Mouse (Mus musculus) midbrain, postnatal 0 days (tissue): ENCODE data around the gene E130218I03Rik. TPM values are rescaled to one million over a fixed set of nuclear protein-coding genes. Genes with fewer than 3 reads are reported as not detected.

Experiments
- ATAC-seq: fragments of 200-750 bp; cut with Nextera tagmentation; 2 replicates; pipeline ENCODE4 v1.8.0; 2017; ENCODE audit warnings: moderate number of reproducible peaks, mild to moderate bottlenecking, moderate TSS enrichment, moderate library complexity; ENCODE audit not compliant: low FRiP score
- DNase-seq: peaks from one replicate; pipeline ENCODE4 v3.0.0-alpha.2; 2015; ENCODE audit warnings: low spot score
- H3K27ac ChIP-seq: fragments of 300-500 bp; sonication (generic); 2 replicates; pipeline ENCODE4 v1.5.1; 2014; ENCODE audit warnings: low read depth, mild to moderate bottlenecking, low read length, mixed read lengths
- H3K27me3 ChIP-seq: fragments of 300-500 bp; sonication (generic); 2 replicates; pipeline ENCODE4 v1.6.1; 2014; ENCODE audit warnings: low read length, control low read depth, mixed read lengths; ENCODE audit not compliant: insufficient read depth
- H3K36me3 ChIP-seq: fragments of 300-500 bp; sonication (generic); 2 replicates; pipeline ENCODE4 v1.6.1; 2014; ENCODE audit warnings: low read length, control low read depth, mixed read lengths; ENCODE audit not compliant: insufficient read depth
- H3K4me1 ChIP-seq: fragments of 300-500 bp; sonication (generic); 2 replicates; pipeline ENCODE4 v1.6.1; 2014; ENCODE audit warnings: mild to moderate bottlenecking, control low read depth, antibody characterized with exemption, low read length, mixed read lengths; ENCODE audit not compliant: insufficient read depth
- H3K4me2 ChIP-seq: fragments of 300-500 bp; sonication (generic); 2 replicates; pipeline ENCODE4 v1.6.1; 2014; ENCODE audit warnings: low read depth, mild to moderate bottlenecking, low read length, mixed read lengths; ENCODE audit not compliant: poor library complexity, severe bottlenecking
- H3K4me3 ChIP-seq: fragments of 300-500 bp; sonication (generic); 2 replicates; pipeline ENCODE4 v1.5.1; 2014; ENCODE audit warnings: low read depth, mild to moderate bottlenecking, low read length, moderate library complexity
- H3K9ac ChIP-seq: fragments of 300-500 bp; sonication (generic); replicated peaks from 2 replicates; pipeline ENCODE4 v1.6.1; 2014; ENCODE audit warnings: mild to moderate bottlenecking, low read length, moderate library complexity, mixed read lengths; ENCODE audit not compliant: poor library complexity, severe bottlenecking
- H3K9me3 ChIP-seq: fragments of 300-500 bp; sonication (generic); 2 replicates; pipeline ENCODE4 v1.6.1; 2016; ENCODE audit warnings: low read length, control low read depth
- CTCF ChIP-seq: IDR thresholded peaks from 2 replicates; pipeline ENCODE4 v1.5.1; 2016; ENCODE audit warnings: antibody characterized with exemption, mild to moderate bottlenecking
- WGBS: fragments of 180-500 bp; shearing (Covaris S2); extraction: QIAGEN DNeasy Blood & Tissue Kit; methylation state at CpG from one replicate; pipeline ENCODE4 v1.1.7; 2014; 5-methylcytosine and 5-hydroxymethylcytosine counted together
- polyA plus RNA-seq: library from polyadenylated mRNA; unstranded; fragments of >200 nt; fragmentation: Nextera tagmentation; extraction: Ambion mirVana; gene quantifications from 2 replicates; pipeline ENCODE4 v1.2.1, GENCODE M21; 2015
- total RNA-seq: library from RNA; depleted of rRNA; stranded (reverse); fragments of >200 nt; gene quantifications from 2 replicates; pipeline ENCODE4 v1.2.3, GENCODE M21; 2014

The E130218I03Rik gene
- total and polyA plus RNA-seq, 2 experiments from 2014 or later: 0.31 TPM; not detected in 1

GRCm38 (mm10) chr4:134253722-134254324 lies 10.4 kb downstream of the E130218I03Rik start, which contains the start of gene Grrp1:
Gene Grrp1 (minus strand): TSS chr4:134254106.
- DNase-seq (peak; percentile 13), ATAC-seq (no peak)
- Histone ChIP-seq H3K9me3 (no peaks in the 10 kb centered on the region), H3K4me1 (0 out of 2 replicates have a peak, but pooled peaks cover 7% of the 10 kb centered on the region), H3K4me3 (peak within 1 kb of the TSS; percentile 55), H3K27ac (no peak within 1 kb of the TSS), H3K36me3 (no peaks in the 10 kb centered on the region), H3K9ac (no peak within 1 kb of the TSS), H3K4me2 (peak within 1 kb of the TSS; percentile 77), H3K27me3 (peaks cover 30% of the 10 kb centered on the region)
- no peak for TF ChIP-seq CTCF
- 3% methylated on average over 13 of the region's 13 CpGs for WGBS

GRCm38 (mm10) chr4:134254835-134255234 lies 11.4 kb downstream of the E130218I03Rik start:
- H3K9ac ChIP-seq: no peak overlapping the region
- TF ChIP-seq CTCF: no peak
- peaks cover 30% of the 10 kb centered on the region for H3K27me3 ChIP-seq
- no peak for ATAC-seq
- H3K36me3 ChIP-seq: no peaks in the 10 kb centered on the region
- 35% methylated on average over 3 of the region's 3 CpGs for WGBS
- no peak overlapping the region for H3K4me2 ChIP-seq
- no peaks in the 10 kb centered on the region for H3K9me3 ChIP-seq
- H3K27ac ChIP-seq: no peak overlapping the region
- no peak for DNase-seq
- H3K4me1 ChIP-seq: 0 out of 2 replicates have a peak, but pooled peaks cover 7% of the 10 kb centered on the region
- no peak overlapping the region for H3K4me3 ChIP-seq

- WGBS: 21% methylated on average over 4 of the region's 4 CpGs
- Histone ChIP-seq H3K27me3 (peaks cover 26% of the 10 kb centered on the region), H3K27ac (no peak overlapping the region), H3K36me3 (no peaks in the 10 kb centered on the region), H3K9me3 (no peaks in the 10 kb centered on the region), H3K4me3 (no peak overlapping the region), H3K4me2 (no peak overlapping the region), H3K4me1 (0 out of 2 replicates have a peak, but pooled peaks cover 4% of the 10 kb centered on the region), H3K9ac (no peak overlapping the region)
- ATAC-seq (no peak), DNase-seq (no peak)
- TF ChIP-seq CTCF: no peak
Observed at GRCm38 (mm10) chr4:134255854-134256253, 12.4 kb downstream of the E130218I03Rik start.

GRCm38 (mm10) chr4:134256407-134257197 lies 13.1 kb downstream of the E130218I03Rik start:
- no peak overlapping the region for H3K4me2 ChIP-seq
- H3K27me3 ChIP-seq: peaks cover 23% of the 10 kb centered on the region
- ATAC-seq (no peak), DNase-seq (no peak)
- 18% methylated on average over 18 of the region's 19 CpGs for WGBS
- 0 out of 2 replicates have a peak, but pooled peaks cover 4% of the 10 kb centered on the region for H3K4me1 ChIP-seq
- no peak overlapping the region; the same call in 1 of the 2 replicates for H3K9ac ChIP-seq
- no peak for TF ChIP-seq CTCF
- no peak overlapping the region for H3K27ac ChIP-seq
- H3K9me3 ChIP-seq: no peaks in the 10 kb centered on the region
- H3K4me3 ChIP-seq: no peak overlapping the region
- no peaks in the 10 kb centered on the region for H3K36me3 ChIP-seq

GRCm38 (mm10) chr4:134257198-134258009 lies 13.9 kb downstream of the E130218I03Rik start:
- Histone ChIP-seq H3K9ac (no peak overlapping the region), H3K4me3 (no peak overlapping the region), H3K36me3 (no peaks in the 10 kb centered on the region), H3K27ac (no peak overlapping the region), H3K27me3 (peaks cover 23% of the 10 kb centered on the region), H3K4me1 (no peaks in the 10 kb centered on the region), H3K4me2 (no peak overlapping the region), H3K9me3 (no peaks in the 10 kb centered on the region)
- no peak for ATAC-seq
- TF ChIP-seq CTCF: no peak
- WGBS: 15% methylated on average over 11 of the region's 11 CpGs
- no peak for DNase-seq
